Mouse (Mus musculus) T-cell, adult 2 months (primary cell): ENCODE data around the gene Gm45785.
A peak's percentile ranks its signal among the peaks of the same experiment; 100 is the strongest.

Experiments used
- DNase-seq: peaks from one replicate; pipeline ENCODE4 v3.0.0; 2022; ENCODE audit warnings: low spot score

Gene Gm45785

GRCm38 (mm10) chr7:140831447-140831846, 24.7 kb downstream of the Gm45785 start:
- no peak for DNase-seq

DNA sequence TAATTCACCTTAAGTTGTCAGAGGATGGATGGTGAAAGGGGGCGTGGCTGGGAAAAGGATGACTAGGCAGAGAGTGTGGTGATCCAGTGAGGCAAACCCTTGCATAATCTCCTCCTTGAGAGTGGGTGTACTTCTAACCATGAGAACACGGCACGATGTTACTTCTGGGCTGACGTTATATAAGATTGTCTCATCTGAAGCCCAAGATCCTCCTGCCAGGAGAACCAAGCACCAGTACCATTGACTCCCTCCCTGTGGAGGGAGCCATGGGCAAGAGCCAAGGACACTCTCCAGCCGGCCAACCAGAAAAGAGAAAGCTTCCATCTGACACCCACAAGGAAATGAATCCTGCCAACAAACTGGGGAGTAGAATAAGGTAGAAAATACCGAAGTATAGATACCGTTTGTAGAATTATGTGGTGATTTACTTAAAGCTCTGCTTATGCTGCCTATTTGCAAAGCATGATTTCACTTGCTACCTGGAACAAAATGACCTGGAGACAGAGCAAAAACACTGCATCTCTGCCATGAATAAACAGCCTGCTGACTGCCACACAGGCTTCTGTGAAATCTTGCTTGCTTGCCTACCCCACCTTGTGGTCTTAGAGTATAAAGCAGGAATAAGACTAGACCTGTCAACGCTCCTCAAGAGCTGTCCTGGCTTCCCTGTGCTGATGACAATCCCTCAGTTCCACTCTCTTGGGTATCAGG, 27.8 kb downstream of the Gm45785 start:
- DNase-seq: no peak

DNA sequence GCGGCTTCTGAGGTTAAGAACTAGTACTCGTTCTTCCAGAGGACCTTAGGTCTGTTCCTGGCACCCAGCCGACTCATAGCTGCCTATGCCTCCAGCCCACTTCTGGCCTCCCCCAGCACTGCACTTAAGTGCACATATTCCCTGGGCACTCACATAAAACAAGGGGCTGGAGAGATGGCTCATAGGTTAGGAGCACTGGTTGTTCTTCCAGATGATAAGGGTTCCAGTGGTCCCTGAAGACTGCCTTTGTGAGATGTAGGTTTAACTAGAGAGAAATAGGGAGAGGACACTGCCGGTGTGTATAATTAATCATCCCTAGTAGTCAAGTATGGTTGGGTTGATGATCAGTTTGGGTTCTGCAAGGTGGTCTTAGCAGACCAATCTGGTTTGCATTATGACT, 33.4 kb downstream of the Gm45785 start:
- no peak for DNase-seq

GRCm38 (mm10) chr7:140821653-140822329, 34.3 kb downstream of the Gm45785 start, which contains the start of gene Zfp941:
Gene Zfp941 (minus strand): TSS chr7:140822178.
- no peak for DNase-seq

- DNase-seq: no peak
Measured at GRCm38 (mm10) chr7:140821305-140821652, 34.9 kb downstream of the Gm45785 start.

DNA sequence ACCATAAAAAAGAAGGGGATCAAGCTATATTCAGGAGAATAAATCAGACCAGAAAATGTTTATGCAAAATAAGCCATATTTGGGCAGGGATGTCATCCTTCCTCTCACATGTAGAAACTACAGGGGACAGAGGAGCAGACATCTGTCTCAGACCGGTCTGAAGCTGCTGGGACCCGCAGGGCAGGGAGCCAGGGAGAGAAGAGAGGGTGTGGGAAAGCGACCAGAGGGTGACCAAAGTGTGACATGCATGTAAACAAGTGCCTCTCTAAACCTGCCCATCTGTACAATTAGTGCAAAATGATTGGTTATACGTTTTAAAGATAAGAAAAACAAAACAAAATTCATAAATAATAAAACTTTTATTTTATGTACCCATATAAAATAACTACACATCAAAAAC, 36.0 kb downstream of the Gm45785 start:
- no peak for DNase-seq

DNA sequence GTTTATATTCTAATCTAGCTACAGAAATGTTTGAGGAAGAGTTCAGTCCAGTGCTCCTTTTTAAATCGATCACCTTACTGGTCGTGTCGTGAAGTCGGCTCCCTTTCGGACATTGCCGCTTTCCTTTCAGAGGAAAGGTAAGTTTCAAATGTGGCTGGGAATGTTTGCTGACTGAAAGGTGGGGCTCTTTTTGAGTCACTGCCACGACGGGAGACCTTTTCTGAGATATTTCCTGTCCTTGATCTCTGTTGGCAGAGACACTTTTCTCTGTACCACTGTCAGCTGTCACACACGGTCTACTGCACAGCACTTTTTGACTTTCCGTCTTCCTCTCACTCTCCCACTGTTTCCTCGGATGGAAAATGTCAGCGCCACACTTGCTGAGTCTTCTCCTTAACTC, 43.3 kb downstream of the Gm45785 start:
- DNase-seq: no peak

GRCm38 (mm10) chr7:140811714-140812113, 44.4 kb downstream of the Gm45785 start:
- no peak for DNase-seq

- DNase-seq: no peak
Measured at GRCm38 (mm10) chr7:140810496-140810895, 45.6 kb downstream of the Gm45785 start.

DNA sequence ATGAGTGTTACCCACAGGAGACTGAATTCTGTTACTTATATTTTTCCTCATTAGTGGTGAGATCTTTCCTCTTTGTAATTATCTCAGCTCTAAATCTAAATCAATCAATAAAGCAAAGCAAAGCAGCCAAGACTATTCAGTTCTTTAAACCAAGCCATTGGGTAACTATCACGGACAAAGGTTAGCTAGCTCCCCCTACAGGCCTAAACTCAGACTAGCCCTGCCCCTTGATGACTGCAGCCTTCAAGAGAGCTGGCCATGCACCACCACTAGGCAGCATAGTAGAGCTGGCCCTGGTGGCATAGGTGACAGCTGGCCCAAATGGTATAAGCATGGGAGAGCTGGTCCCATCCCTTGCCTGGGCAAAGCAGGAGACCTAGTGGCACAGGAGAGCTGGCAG, 50.4 kb downstream of the Gm45785 start:
- DNase-seq: peak; percentile 30

DNA sequence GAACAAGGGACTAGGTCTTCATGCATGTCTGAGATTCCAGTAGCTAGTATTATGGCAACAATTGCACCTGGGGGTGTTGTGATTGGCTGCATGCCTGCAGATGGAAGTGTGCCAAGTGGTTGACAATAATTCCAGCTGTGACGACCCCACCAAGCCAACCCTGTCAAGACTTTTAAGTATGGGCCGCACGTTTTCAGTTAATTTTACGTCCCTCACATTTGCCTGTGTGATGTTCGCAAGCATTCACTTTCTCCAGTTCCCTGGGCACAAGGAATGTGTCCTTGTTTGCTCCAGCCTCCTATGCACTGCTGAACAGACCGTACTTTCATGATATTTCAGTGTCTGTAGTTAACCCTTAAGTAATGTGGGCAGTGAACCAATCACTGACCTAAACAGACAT, 53.5 kb downstream of the Gm45785 start:
- DNase-seq: no peak

DNA sequence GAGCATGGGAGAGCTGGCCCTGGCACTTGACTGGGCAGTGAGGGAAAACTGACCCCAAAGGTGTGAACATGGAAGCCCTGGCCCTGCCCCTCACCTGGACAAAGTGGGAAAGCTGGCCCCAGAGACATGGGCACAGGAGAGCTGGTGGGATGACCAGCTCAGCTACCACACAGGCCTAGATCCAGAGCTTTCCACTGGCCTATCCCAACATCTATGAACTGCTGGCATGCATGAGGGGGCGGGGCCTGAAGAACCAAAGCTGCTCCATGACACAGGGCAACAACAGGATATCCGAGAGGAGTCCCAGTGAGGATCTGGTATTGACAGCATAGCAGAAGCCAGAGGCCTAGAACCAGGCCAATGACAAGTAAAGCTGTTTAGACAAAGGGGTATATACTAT, 57.9 kb downstream of the Gm45785 start:
- no peak for DNase-seq

GRCm38 (mm10) chr7:140797619-140798018, 58.5 kb downstream of the Gm45785 start:
- DNase-seq: no peak

DNA sequence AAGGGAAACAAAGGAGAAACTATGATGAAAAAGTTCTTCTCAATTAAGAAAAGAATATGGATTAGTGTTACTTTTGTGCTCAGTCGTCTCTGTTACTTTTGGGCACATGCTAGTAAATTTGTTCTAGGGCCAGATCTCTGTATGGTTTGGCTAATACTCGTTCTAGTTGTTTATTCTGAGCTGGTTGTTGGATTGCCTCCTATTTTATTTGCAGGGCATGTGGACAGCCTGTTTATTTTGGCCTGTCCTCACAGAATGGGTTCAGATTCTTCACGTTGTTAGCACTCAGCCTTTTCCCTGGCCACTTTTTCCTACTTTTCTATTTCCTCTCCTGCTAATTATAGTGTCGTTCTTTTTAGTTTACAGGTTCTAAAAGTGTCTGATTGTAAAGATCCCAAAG, 62.6 kb downstream of the Gm45785 start:
- no peak for DNase-seq

- DNase-seq: no peak
Measured at GRCm38 (mm10) chr7:140788053-140788435, 68.1 kb downstream of the Gm45785 start.

DNA sequence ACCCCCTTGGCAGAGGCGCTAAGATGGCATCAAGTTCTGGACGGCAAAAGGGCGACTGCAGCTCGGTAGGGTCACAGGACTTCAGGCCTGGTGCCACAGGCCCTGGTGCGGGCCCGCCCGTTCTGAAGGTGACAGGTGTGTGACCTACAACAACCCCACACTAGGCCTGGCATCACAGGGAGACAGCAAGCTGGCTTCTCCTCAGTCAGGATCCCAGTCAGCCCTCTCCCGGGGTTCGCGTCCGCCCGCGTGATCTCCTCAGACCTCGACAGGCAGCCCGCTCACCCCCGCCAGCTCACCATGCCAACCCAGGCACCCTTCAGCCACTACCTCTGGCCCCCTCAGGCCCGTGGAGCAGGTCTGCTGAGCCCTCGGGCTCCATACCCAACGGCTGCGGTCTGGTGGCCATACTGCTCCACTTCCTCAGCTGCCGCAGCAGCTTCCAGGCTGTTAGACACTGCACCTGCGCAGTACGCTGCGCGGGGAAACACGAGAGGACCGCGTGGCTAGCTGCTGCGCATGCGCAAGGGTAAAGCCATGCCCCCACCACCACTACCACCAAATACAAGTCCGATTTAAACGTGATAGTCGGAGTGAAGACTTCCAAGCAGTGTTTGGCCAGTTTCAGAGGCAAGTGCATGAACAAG, 68.6 kb downstream of the Gm45785 start, which contains the start of gene Syce1:
Gene Syce1, minus strand, starts transcription at position 447 of the 647 bp plus-strand sequence.
- no peak for DNase-seq

- no peak for DNase-seq
Measured at GRCm38 (mm10) chr7:140780548-140780947, 75.6 kb downstream of the Gm45785 start.
